Mouse (Mus musculus) frontal cortex, postnatal 14 days (tissue): Measurements from ENCODE around the gene Trem1.
A peak's percentile ranks its signal among the peaks of the same experiment; 100 is the strongest.

Experiments
- DNase-seq, 2 experiments: peaks; one replicate each; pipeline ENCODE4 v3.0.0; 2022; ENCODE audit warnings: low spot score in 2 of 2

Trem1 gene

GRCm38 (mm10) chr17:48268276-48268675 lies 35.7 kb downstream of the Trem1 start:
- no peak for DNase-seq

- no peak for DNase-seq
Observed at GRCm38 (mm10) chr17:48269833-48270232, 37.3 kb downstream of the Trem1 start.

- DNase-seq, result no peak
Observed at GRCm38 (mm10) chr17:48272158-48272557, 39.6 kb downstream of the Trem1 start.

DNA sequence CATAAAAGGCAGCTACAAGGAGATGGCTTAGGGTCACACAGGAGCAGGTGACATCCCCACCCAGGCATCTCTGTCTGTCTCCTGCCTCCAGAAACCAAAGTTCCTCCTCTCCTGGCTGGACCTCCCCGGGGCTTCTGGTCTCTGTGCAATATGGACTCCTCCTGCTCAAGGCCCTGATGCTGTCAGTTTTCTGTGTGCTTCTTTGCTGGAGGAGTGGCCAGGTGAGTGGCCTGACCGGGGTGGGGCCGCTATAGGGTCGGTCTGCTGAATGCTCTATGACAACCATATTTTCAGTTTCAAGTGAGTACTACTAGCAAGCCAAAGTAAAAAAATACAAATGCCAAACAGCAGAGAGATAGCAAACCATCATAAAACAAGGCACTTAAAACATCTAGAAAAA lies 40.0 kb downstream of the Trem1 start:
- no peak for DNase-seq

DNA sequence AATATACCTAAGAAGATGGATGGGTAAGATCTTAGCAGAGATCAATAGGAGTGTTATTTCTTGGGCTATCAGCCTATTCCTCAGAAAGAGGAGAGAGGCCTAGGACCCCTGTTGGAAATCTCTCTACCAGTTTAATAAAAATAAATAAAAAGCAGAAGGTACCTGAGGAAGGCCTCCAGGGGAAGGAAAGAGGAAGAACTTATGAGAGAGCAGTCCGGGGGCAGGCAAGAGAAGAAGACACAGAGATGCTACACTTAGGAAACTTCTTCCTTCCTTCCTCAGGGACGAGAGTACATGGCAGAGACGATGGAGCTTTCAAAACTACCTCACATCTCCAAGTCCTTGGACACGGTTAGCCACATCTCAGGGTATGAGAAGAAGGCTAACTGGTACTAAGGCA lies 41.5 kb downstream of the Trem1 start:
- DNase-seq, result no peak

DNA sequence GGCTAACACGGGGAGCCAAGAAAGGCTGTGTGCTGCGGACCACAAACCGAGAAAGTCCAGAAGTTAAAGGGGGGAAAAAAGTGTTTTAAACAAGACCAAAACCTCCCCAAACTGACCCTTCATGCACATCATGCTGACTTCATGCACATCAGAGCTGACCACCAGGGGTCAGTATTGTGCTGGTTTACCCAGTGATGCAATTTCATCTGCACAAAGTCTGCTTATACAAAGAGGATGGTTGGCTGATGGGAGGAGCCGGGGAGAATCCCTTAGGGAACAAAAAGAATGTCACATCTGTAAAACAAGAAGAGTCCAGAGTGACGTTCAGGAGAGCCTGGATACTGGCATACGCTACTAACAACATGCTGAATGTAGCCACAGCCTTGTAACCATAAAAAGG lies 42.3 kb downstream of the Trem1 start:
- peak; percentile 34 to 66 for DNase-seq

DNA sequence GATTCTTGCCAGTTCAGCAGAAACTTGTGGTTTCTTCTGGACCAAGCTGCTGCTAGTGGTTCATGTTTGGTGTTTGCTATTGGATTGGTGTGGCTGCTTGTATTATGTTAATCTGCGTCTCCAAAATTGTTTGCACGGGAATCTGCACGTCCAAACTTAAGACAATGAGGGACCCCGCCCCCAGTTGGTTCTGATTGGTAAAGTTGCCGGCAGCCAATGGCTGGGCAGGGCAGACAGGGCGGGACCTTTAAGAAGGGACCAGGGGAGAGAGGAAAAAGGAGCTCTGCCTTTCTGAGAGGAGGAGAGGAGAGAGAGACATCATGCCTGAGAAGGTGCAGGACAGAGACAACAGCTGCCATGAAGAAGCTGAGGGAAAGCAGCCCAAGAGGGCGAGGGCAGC lies 43.2 kb downstream of the Trem1 start:
- no peak for DNase-seq

GRCm38 (mm10) chr17:48278381-48278780 lies 45.8 kb downstream of the Trem1 start:
- DNase-seq, result no peak

- DNase-seq, result no peak
Observed at GRCm38 (mm10) chr17:48279002-48279401, 46.4 kb downstream of the Trem1 start.

DNA sequence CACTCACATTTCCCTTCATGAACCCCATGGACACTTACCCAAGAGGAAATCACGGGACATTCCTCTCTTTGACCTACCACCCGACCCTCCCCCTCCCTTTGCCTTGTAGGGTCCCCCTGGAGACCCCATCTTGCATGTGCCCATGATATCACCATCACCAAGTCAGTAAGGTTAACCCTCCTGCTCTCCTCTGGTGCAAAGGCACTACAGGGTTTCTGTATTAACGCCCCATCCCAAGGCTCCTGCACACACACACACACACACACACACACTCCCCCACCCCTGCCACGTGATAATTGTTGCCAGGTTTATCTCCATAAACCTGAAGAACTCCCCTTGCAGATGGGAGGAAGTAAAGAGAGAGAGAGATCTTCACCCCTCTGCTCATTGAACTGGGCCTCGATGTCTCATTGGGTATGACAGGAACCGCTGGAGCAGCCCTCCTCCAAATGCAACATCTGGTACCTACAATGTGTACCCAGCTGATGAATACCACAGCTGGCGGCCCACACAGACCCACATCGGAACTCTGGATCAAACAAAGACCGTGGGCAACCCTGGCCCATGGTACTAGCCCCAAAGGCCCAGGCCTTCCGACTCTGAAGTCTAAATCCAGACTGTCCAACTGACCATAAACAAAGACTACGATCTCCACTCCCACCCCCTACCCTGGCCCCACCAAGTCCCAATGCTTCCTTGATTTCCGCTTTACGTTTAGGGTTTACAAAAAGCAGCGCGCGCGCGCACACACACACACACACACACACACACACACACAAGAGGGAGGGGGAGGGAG lies 48.6 kb downstream of the Trem1 start:
- DNase-seq, result no peak

DNA sequence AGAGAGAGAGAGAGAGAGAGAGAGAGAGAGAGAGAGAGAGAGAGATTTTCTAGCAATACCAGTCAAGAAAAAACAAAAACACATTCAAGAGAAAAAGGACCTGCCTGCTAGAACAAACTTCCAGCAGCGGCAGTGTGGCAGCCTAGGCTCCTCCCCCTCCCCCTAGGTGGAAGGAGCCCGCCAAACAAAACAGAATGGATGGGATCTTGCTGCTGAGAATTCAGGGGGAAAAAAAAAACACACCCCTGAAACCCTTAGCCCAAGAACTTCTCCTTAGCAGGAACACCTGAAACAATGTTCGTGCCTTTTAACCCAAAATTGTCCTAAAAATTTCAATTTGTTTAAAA lies 49.1 kb downstream of the Trem1 start:
- no peak for DNase-seq

- DNase-seq, result no peak
Observed at GRCm38 (mm10) chr17:48286765-48287164, 54.2 kb downstream of the Trem1 start.

- DNase-seq, result no peak
Observed at GRCm38 (mm10) chr17:48287276-48287675, 54.7 kb downstream of the Trem1 start.

GRCm38 (mm10) chr17:48293500-48294194 lies 61.1 kb downstream of the Trem1 start:
- DNase-seq, result no peak
